In the genomic region with DNA sequence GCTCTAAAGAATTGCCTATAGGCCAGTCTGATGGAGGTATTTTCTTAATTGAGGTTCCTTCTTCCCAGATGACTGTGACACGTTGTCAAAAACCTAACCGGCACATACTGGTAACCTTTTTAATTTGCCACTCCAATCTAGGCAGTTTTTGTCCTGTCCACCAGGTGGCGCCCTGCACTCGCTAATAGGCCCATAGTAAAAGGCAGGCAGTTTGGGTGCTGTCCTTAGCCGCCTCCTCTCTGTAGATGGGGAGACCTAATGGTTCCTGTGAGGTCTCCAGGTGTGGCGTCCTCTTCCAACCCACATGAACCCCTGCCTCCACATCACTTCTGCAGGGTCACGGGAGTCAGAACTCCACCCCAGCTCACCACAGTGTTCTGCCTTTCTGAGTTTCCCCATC, we compare ENCODE assay signal across 8 mouse cellular contexts. TPM values are rescaled to one million over a fixed set of nuclear protein-coding genes. Genes with fewer than 3 reads are reported as not detected.
DNase-seq lines count a peak whose midpoint lies in the region; ATAC-seq and TF ChIP-seq lines count a peak whose summit lies in the region.

No protein-coding gene starts in this region.

- no peak overlapping the region for H3K9ac ChIP-seq in heart, embryonic 12.5 days
- no peak overlapping the region for H3K9ac ChIP-seq in forebrain, embryonic 13.5 days
- no peak overlapping the region for H3K9ac ChIP-seq in hindbrain, postnatal 0 days (replicated peaks; ENCODE audit: low read length)
- no peak overlapping the region for H3K9ac ChIP-seq in midbrain, embryonic 14.5 days (replicated peaks; ENCODE audit: low read length)

- H3K27ac ChIP-seq in heart, embryonic 12.5 days (ENCODE audit: poor library complexity, severe bottlenecking): no peak overlapping the region
- H3K27ac ChIP-seq in forebrain, embryonic 13.5 days: no peak overlapping the region
- no peak overlapping the region for H3K27ac ChIP-seq in hindbrain, postnatal 0 days
- H3K27ac ChIP-seq in midbrain, embryonic 14.5 days (replicated peaks; ENCODE audit: low read depth, low read length): no peak overlapping the region
- H3K27ac ChIP-seq in spleen, adult 2 months (ENCODE audit: insufficient read depth, low read length): no peak overlapping the region

- no peak overlapping the region for H3K4me3 ChIP-seq in heart, embryonic 12.5 days
- no peak overlapping the region for H3K4me3 ChIP-seq in forebrain, embryonic 13.5 days
- H3K4me3 ChIP-seq in hindbrain, postnatal 0 days (ENCODE audit: low read length): no peak overlapping the region
- H3K4me3 ChIP-seq in midbrain, embryonic 14.5 days (replicated peaks; ENCODE audit: low read depth, low read length): no peak overlapping the region
- H3K4me3 ChIP-seq in spleen, adult 2 months (ENCODE audit: extremely low read depth, insufficient read depth, insufficient read length): no peak overlapping the region

- peak; percentile 74 to 93 for DNase-seq in heart, adult 18-20 months
- peak; percentile 87 for DNase-seq in hindbrain, postnatal 0 days (ENCODE audit: low spot score)
- DNase-seq in left cerebral cortex, postnatal 25 days (ENCODE audit: low spot score in 2 of 2): peak; percentile 83 to 89
- DNase-seq in midbrain, embryonic 14.5 days: peak; percentile 90
- DNase-seq in spleen, adult 2 months (ENCODE audit: low read depth in 1 of 2, low spot score in 2 of 2): peak; percentile 35 to 78

- no peak for ATAC-seq in heart, embryonic 12.5 days (ENCODE audit: insufficient number of reproducible peaks, low FRiP score)
- ATAC-seq in cerebellum, adult (ENCODE audit: insufficient number of reproducible peaks, low FRiP score, low TSS enrichment): peak; percentile 53; the same call in 1 of the 2 replicates
- ATAC-seq in forebrain, embryonic 13.5 days: peak; percentile 60
- ATAC-seq in hindbrain, postnatal 0 days: peak; percentile 48
- no peak for ATAC-seq in midbrain, embryonic 14.5 days (ENCODE audit: low FRiP score, low TSS enrichment)

- no peaks in the 10 kb centered on the region for H3K9me3 ChIP-seq in heart, embryonic 12.5 days (replicated peaks)
- H3K9me3 ChIP-seq in forebrain, embryonic 13.5 days (replicated peaks): no peaks in the 10 kb centered on the region
- no peaks in the 10 kb centered on the region for H3K9me3 ChIP-seq in hindbrain, postnatal 0 days (ENCODE audit: low read length)
- H3K9me3 ChIP-seq in midbrain, embryonic 14.5 days (ENCODE audit: control insufficient read depth, low read length): no peaks in the 10 kb centered on the region

- peaks cover 6% of the 10 kb centered on the region; the same call in 1 of the 2 replicates for H3K4me1 ChIP-seq in heart, embryonic 12.5 days (replicated peaks)
- no peaks in the 10 kb centered on the region for H3K4me1 ChIP-seq in forebrain, embryonic 13.5 days
- H3K4me1 ChIP-seq in hindbrain, postnatal 0 days (ENCODE audit: insufficient read depth, low read length): no peaks in the 10 kb centered on the region
- no peaks in the 10 kb centered on the region for H3K4me1 ChIP-seq in midbrain, embryonic 14.5 days (ENCODE audit: control insufficient read depth, insufficient read depth, low read length)
- H3K4me1 ChIP-seq in spleen, adult 2 months (ENCODE audit: control insufficient read depth, insufficient read depth, insufficient read length): no peaks in the 10 kb centered on the region

- no peak overlapping the region for H3K4me2 ChIP-seq in heart, embryonic 12.5 days
- no peak overlapping the region for H3K4me2 ChIP-seq in forebrain, embryonic 13.5 days
- no peak overlapping the region for H3K4me2 ChIP-seq in hindbrain, postnatal 0 days (ENCODE audit: low read depth, low read length)
- no peak overlapping the region for H3K4me2 ChIP-seq in midbrain, embryonic 14.5 days (ENCODE audit: low read length)

- intact Hi-C loops in left cerebral cortex, postnatal 25 days (cut with DNase I): loop anchor here (1.0 to 5.0 kb wide), 3 partner anchors 125 to 321 kb away; no protein-coding TSS in a partner anchor

- H3K36me3 ChIP-seq in heart, embryonic 12.5 days: no peaks in the 10 kb centered on the region
- H3K36me3 ChIP-seq in forebrain, embryonic 13.5 days (ENCODE audit: poor library complexity, severe bottlenecking): no peaks in the 10 kb centered on the region
- H3K36me3 ChIP-seq in hindbrain, postnatal 0 days (ENCODE audit: insufficient read depth, low read length): no peaks in the 10 kb centered on the region
- no peaks in the 10 kb centered on the region for H3K36me3 ChIP-seq in midbrain, embryonic 14.5 days (ENCODE audit: control insufficient read depth, insufficient read depth, low read length)
- H3K36me3 ChIP-seq in spleen, adult 2 months (ENCODE audit: control insufficient read depth, insufficient read depth, low read length): no peaks in the 10 kb centered on the region

- no peak for TF ChIP-seq POLR2A in spleen, adult 2 months (IDR thresholded peaks at IDR 0.05; ENCODE audit: low read depth, low read length)

- H3K27me3 ChIP-seq in heart, embryonic 12.5 days (replicated peaks): peaks cover 32% of the 10 kb centered on the region
- peaks cover 5% of the 10 kb centered on the region; the same call in 1 of the 2 replicates for H3K27me3 ChIP-seq in forebrain, embryonic 13.5 days
- no peaks in the 10 kb centered on the region for H3K27me3 ChIP-seq in hindbrain, postnatal 0 days (ENCODE audit: insufficient read depth, low read length)
- H3K27me3 ChIP-seq in midbrain, embryonic 14.5 days (ENCODE audit: control insufficient read depth, insufficient read depth, low read length): no peaks in the 10 kb centered on the region
- H3K27me3 ChIP-seq in spleen, adult 2 months (ENCODE audit: control insufficient read depth, insufficient read depth, low read length): no peaks in the 10 kb centered on the region

- peak; percentile 99 for TF ChIP-seq CTCF in hindbrain, postnatal 0 days (IDR thresholded peaks at IDR 0.05; ENCODE audit: low read depth)
- TF ChIP-seq CTCF in spleen, adult 2 months (IDR thresholded peaks at IDR 0.05; ENCODE audit: extremely low read depth, insufficient read depth, insufficient read length, insufficient replicate concordance): peak; percentile 91; the same call in 1 of the 2 replicates

- WGBS in heart, embryonic 12.5 days: 7% methylated on average over 7 of the region's 7 CpGs
- 8% methylated on average over 7 of the region's 7 CpGs for WGBS in forebrain, embryonic 13.5 days
- WGBS in hindbrain, postnatal 0 days: 6% methylated on average over 7 of the region's 7 CpGs
- WGBS in midbrain, embryonic 14.5 days: 7% methylated on average over 7 of the region's 7 CpGs
- 5% methylated on average over 7 of the region's 7 CpGs for WGBS in spleen, adult 2 months

RNA-seq across cellular contexts. Expression of gene Ppara, which starts 18.7 kb away (rescaled TPM):
- total RNA-seq in heart, adult 18-20 months (2021): 10 to 100 TPM; 73.1 to 74.9 TPM
- polyA plus RNA-seq in heart, embryonic 12.5 days (2016; fragmentation: Nextera tagmentation; extraction: Ambion mirVana): 2.3 and 3.3 TPM in 2 replicates
- 0.44 and 0.63 TPM in 2 replicates for polyA plus RNA-seq in forebrain, embryonic 13.5 days (2015; fragmentation: Nextera tagmentation; extraction: Ambion mirVana)
- 1.2 and 6.6 TPM in 2 replicates for total RNA-seq in hindbrain, postnatal 0 days (2014; rRNA removed)
- 1.9 and 2.7 TPM in 2 replicates for polyA plus RNA-seq in hindbrain, postnatal 0 days (2015; fragmentation: Nextera tagmentation; extraction: Ambion mirVana)
- 1 to 10 TPM; 3.3 to 4.2 TPM for total RNA-seq in left cerebral cortex, postnatal 25 days (2021)
- 0.89 and 1.2 TPM in 2 replicates for polyA plus RNA-seq in midbrain, embryonic 14.5 days (2014; fragmentation: Nextera tagmentation; extraction: Ambion mirVana)
- polyA plus RNA-seq in spleen, adult 2 months (2012; rRNA removed): 0.06 and 0.14 TPM in 2 replicates

Comparison
In these comparisons a context has a peak if more than half of its experiments do, and no peak if none do; other contexts are left out.
1. ATAC-seq: peak in cerebellum, adult (single experiment), forebrain, embryonic 13.5 days (single experiment) and hindbrain, postnatal 0 days (single experiment); none in heart, embryonic 12.5 days (single experiment) and midbrain, embryonic 14.5 days (single experiment).
2. Peak in every context shown above with its lines, with median percentiles within 50 percentile points of each other: DNase-seq.